Mouse (Mus musculus): ENCODE data around the gene Gm11639. TPM values are rescaled to one million over a fixed set of nuclear protein-coding genes. Genes with fewer than 3 reads are reported as not detected.
"Not testable (repeated sequence)": the region's sequence is repeated elsewhere in the genome, so short reads cannot be mapped to it uniquely, and the experiment has no call there.

The Gm11639 gene
- polyA plus RNA-seq, 1 experiment from 2014 or later, result 0.01 TPM

- WGBS, result 31% methylated on average over 6 of the region's 6 CpGs
- Histone ChIP-seq H3K36me3 (ENCODE audit: insufficient read depth, low read length) (no peaks in the 10 kb centered on the region), H3K27me3 (ENCODE audit: insufficient read depth, low read length) (no peaks in the 10 kb centered on the region), H3K27ac (no peak overlapping the region), H3K9me3 (replicated peaks; ENCODE audit: low read length) (no peaks in the 10 kb centered on the region), H3K9ac (ENCODE audit: low read depth, low read length) (no peak overlapping the region), H3K4me2 (ENCODE audit: low read length) (no peak overlapping the region), H3K4me1 (replicated peaks; ENCODE audit: insufficient read depth, low read length) (no peaks in the 10 kb centered on the region), H3K4me3 (replicated peaks; ENCODE audit: low read depth, low read length) (no peak overlapping the region)
- no peak for TF ChIP-seq CTCF (IDR thresholded peaks at IDR 0.05; ENCODE audit: low read depth)
- no peak for ATAC-seq (replicated peaks; ENCODE audit: low FRiP score, low read depth)
- no peak for DNase-seq (ENCODE audit: low spot score)
Observed at GRCm38 (mm10) chr11:105028744-105029348, 343.3 kb downstream of the Gm11639 start.

DNA sequence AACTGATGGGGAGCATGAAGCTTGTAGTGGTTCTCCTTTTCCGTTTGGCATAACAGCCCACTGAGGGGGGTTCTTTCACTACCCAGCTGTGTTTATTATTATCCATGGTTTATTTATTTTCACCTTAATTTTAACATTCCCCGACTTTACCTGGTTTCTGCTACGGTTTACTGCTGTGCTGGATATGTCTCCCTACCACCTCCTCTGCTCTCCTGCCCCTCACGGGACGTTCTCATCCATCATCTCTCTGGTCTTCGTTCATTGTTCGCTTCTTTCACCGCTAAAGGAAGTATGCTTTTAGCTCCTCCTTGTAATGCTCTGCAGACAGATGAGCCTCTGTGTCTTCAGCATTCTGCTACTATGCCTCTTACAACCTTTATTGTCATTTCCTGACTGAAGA is 344.0 kb downstream of the Gm11639 start:
- no peak overlapping the region for H3K9ac ChIP-seq (ENCODE audit: low read depth, low read length)
- no peaks in the 10 kb centered on the region for H3K9me3 ChIP-seq (replicated peaks; ENCODE audit: low read length)
- TF ChIP-seq CTCF (IDR thresholded peaks at IDR 0.05; ENCODE audit: low read depth), result no peak
- no peaks in the 10 kb centered on the region for H3K27me3 ChIP-seq (ENCODE audit: insufficient read depth, low read length)
- 81% methylated on average over 8 of the region's 8 CpGs for WGBS
- no peaks in the 10 kb centered on the region for H3K4me1 ChIP-seq (replicated peaks; ENCODE audit: insufficient read depth, low read length)
- H3K4me2 ChIP-seq (ENCODE audit: low read length), result no peak overlapping the region
- H3K4me3 ChIP-seq (replicated peaks; ENCODE audit: low read depth, low read length), result no peak overlapping the region
- no peak for DNase-seq (ENCODE audit: low spot score)
- no peaks in the 10 kb centered on the region for H3K36me3 ChIP-seq (ENCODE audit: insufficient read depth, low read length)
- no peak for ATAC-seq (replicated peaks; ENCODE audit: low FRiP score, low read depth)
- H3K27ac ChIP-seq, result no peak overlapping the region

DNA sequence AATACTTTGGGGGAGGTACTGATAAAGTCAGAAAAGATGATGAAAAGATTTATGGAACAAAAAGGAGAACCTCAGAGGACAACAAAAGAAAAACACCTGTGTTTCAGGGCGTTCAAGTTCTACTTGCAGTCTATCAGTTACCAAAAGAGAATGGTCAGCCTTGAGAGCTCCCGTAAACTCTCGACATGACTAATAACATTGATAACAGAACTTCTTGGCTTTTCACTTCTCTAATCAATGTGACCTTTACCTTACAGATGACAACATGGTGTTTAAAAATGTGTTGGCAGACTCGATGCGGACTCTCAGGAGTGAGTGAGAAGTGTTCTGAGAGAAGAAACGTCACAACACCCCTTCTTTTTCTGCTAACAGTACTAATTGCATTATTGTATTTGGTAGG is 344.7 kb downstream of the Gm11639 start:
- H3K4me2 ChIP-seq (ENCODE audit: low read length), result no peak overlapping the region
- whole genome bisulfite sequencing, result 86% methylated on average over 6 of the region's 6 CpGs
- H3K4me1 ChIP-seq (replicated peaks; ENCODE audit: insufficient read depth, low read length), result no peaks in the 10 kb centered on the region
- no peaks in the 10 kb centered on the region for H3K36me3 ChIP-seq (ENCODE audit: insufficient read depth, low read length)
- DNase-seq (ENCODE audit: low spot score) (no peak), ATAC-seq (replicated peaks; ENCODE audit: low FRiP score, low read depth) (no peak)
- no peak overlapping the region for H3K9ac ChIP-seq (ENCODE audit: low read depth, low read length)
- H3K27me3 ChIP-seq (ENCODE audit: insufficient read depth, low read length), result no peaks in the 10 kb centered on the region
- H3K9me3 ChIP-seq (replicated peaks; ENCODE audit: low read length), result no peaks in the 10 kb centered on the region
- no peak for TF ChIP-seq CTCF (IDR thresholded peaks at IDR 0.05; ENCODE audit: low read depth)
- no peak overlapping the region for H3K27ac ChIP-seq
- H3K4me3 ChIP-seq (replicated peaks; ENCODE audit: low read depth, low read length), result no peak overlapping the region

DNA sequence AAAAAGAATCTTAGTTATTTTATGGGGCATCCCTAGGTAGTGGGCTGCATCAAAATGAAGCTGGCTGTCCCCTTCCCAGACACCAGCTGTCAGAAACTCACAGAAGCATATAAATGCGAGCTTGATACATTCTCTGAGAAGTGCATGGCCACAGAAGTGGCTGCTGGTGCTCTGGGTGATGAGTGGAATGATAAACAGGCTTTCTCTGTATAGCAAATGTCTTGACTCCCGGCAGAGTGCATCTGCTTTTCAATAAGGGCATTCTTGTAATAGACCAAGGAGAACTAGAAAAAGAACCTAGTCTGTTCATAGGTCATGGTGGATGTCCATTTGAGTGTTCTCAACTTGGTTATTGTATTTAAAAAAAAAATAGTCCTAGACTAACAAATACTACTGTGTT is 345.6 kb downstream of the Gm11639 start:
- DNase-seq (ENCODE audit: low spot score) (no peak), ATAC-seq (replicated peaks; ENCODE audit: low FRiP score, low read depth) (no peak)
- no peaks in the 10 kb centered on the region for H3K27me3 ChIP-seq (ENCODE audit: insufficient read depth, low read length)
- H3K27ac ChIP-seq, result no peak overlapping the region
- H3K36me3 ChIP-seq (ENCODE audit: insufficient read depth, low read length), result no peaks in the 10 kb centered on the region
- H3K9me3 ChIP-seq (replicated peaks; ENCODE audit: low read length), result no peaks in the 10 kb centered on the region
- no peak overlapping the region for H3K4me3 ChIP-seq (replicated peaks; ENCODE audit: low read depth, low read length)
- no peak overlapping the region for H3K4me2 ChIP-seq (ENCODE audit: low read length)
- no peaks in the 10 kb centered on the region for H3K4me1 ChIP-seq (replicated peaks; ENCODE audit: insufficient read depth, low read length)
- WGBS, result 77% methylated on average over 2 of the region's 2 CpGs
- TF ChIP-seq CTCF (IDR thresholded peaks at IDR 0.05; ENCODE audit: low read depth), result no peak
- no peak overlapping the region for H3K9ac ChIP-seq (ENCODE audit: low read depth, low read length)

DNA sequence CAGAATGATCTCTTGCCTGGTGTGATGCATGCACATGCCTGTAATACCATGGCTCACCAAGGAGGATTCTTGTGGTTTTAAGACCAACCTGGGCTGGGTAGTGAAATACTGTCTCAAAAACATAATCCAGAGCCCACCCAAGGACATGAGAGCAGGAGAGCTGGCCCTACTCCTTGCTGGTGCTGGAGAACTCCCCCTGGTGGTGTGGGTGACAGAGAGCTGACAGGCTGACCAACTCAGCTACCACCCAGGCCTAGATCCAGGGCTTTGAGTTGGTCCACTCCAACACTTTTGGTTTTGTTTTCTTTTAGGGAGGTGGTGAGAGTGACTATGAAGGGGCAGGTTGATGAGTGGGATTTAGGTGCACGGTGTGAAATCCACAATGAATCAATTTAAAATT is 349.6 kb downstream of the Gm11639 start:
- Histone ChIP-seq H3K4me1 (replicated peaks; ENCODE audit: insufficient read depth, low read length) (no peaks in the 10 kb centered on the region), H3K4me2 (ENCODE audit: low read length) (no peak overlapping the region), H3K36me3 (ENCODE audit: insufficient read depth, low read length) (no peaks in the 10 kb centered on the region), H3K9me3 (replicated peaks; ENCODE audit: low read length) (no peaks in the 10 kb centered on the region), H3K4me3 (replicated peaks; ENCODE audit: low read depth, low read length) (no peak overlapping the region), H3K9ac (ENCODE audit: low read depth, low read length) (no peak overlapping the region), H3K27ac (no peak overlapping the region), H3K27me3 (ENCODE audit: insufficient read depth, low read length) (no peaks in the 10 kb centered on the region)
- TF ChIP-seq CTCF (IDR thresholded peaks at IDR 0.05; ENCODE audit: low read depth), result no peak
- DNase-seq (ENCODE audit: low spot score), result no peak
- 92% methylated on average over 1 of the region's 1 CpGs for WGBS
- ATAC-seq (replicated peaks; ENCODE audit: low FRiP score, low read depth), result no peak

- Histone ChIP-seq H3K4me2 (ENCODE audit: low read length) (no peak within 1 kb of the TSS), H3K4me1 (replicated peaks; ENCODE audit: insufficient read depth, low read length) (no peaks in the 10 kb centered on the region), H3K9me3 (replicated peaks; ENCODE audit: low read length) (no peaks in the 10 kb centered on the region), H3K36me3 (ENCODE audit: insufficient read depth, low read length) (no peaks in the 10 kb centered on the region), H3K4me3 (replicated peaks; ENCODE audit: low read depth, low read length) (no peak within 1 kb of the TSS), H3K27ac (no peak within 1 kb of the TSS), H3K27me3 (ENCODE audit: insufficient read depth, low read length) (no peaks in the 10 kb centered on the region), H3K9ac (ENCODE audit: low read depth, low read length) (no peak within 1 kb of the TSS)
- TF ChIP-seq CTCF (IDR thresholded peaks at IDR 0.05; ENCODE audit: low read depth), result no peak
- 89% methylated on average over 5 of the region's 5 CpGs for WGBS
- DNase-seq (ENCODE audit: low spot score), result no peak
- no peak for ATAC-seq (replicated peaks; ENCODE audit: low FRiP score, low read depth)
Observed at GRCm38 (mm10) chr11:105063292-105063691, 377.8 kb downstream of the Gm11639 start, which contains the start of gene Efcab3. Gene Efcab3 (plus strand): TSS chr11:105063592.

GRCm38 (mm10) chr11:105112448-105112847 is 426.9 kb downstream of the Gm11639 start:
- not testable (repeated sequence) for H3K27ac ChIP-seq; H3K27me3 ChIP-seq (ENCODE audit: insufficient read depth, low read length); ATAC-seq (replicated peaks; ENCODE audit: low FRiP score, low read depth); H3K4me1 ChIP-seq (replicated peaks; ENCODE audit: insufficient read depth, low read length); H3K4me2 ChIP-seq (ENCODE audit: low read length); H3K36me3 ChIP-seq (ENCODE audit: insufficient read depth, low read length); DNase-seq (ENCODE audit: low spot score); H3K9me3 ChIP-seq (replicated peaks; ENCODE audit: low read length); H3K9ac ChIP-seq (ENCODE audit: low read depth, low read length); H3K4me3 ChIP-seq (replicated peaks; ENCODE audit: low read depth, low read length)
- WGBS, result 74% methylated on average over 20 of the region's 22 CpGs
